Mouse (Mus musculus) liver, embryonic 14 days (tissue): ENCODE data around the gene Gm17660. TPM values are rescaled to one million over a fixed set of nuclear protein-coding genes. Genes with fewer than 3 reads are reported as not detected.

Experiments
- polyA plus RNA-seq: library from polyadenylated mRNA; depleted of rRNA; stranded (reverse); fragments of >200 nt; gene quantifications from 2 replicates; pipeline ENCODE4 v1.2.3, GENCODE M21; 2012; rRNA removed

The Gm17660 gene
- polyA plus RNA-seq: not detected in 2 replicates

DNA sequence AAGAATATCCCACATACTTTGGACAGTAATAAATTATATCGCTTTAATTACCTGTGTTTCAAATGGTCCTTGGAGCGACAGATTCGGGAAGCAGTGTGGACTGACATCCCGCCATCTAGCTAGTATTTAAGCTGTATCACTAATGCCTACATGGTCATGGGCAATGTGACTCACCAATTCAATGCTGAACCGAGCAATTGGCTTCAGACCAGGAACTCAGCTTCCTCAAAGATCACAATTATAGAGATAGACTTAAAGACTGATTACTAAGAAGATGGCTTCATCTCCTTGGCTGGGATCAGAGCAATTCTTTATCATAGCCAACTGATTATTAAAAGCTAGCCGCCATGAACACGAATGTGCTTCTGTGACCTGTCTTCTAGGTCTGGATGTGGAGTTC is at the start of gene Gm17660:
Gm17660 (minus strand) TSS at position 101 of the 400 bp plus-strand sequence.

DNA sequence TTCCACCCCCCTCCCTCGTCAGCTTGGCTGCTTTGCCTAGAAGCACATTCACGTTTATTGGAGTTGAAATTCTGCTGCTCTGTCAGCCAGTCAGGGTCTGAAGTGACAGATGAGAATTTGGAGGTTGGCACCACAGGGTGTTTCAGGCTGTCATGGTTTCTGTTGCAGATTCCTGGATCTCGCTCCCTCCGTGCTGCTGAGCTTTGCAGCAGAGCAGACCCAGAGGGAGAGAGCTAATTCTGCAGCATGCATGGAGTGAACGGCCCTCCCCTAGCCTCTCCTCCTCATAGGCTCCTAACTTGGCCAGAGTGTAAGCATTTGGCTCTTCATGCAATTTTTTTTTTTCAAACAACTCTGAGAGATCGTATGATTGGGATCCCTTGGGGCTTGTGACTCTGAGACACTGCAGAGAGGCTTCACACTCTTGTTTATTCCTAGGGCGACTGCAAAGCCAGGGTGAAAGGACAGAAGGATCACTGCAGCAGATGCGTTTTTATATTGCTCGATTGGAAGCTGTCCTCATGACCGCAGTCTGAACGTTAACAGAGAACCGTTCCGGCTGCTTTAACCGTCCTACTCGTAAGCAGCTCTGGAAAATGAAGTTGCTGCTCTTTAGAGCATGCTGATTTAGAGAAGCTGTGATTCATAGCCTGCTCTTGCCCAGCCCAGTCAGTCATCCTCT is 36.2 kb upstream of the Gm17660 start, which contains the start of gene Sparcl1:
Sparcl1 (minus strand) TSS at position 243 of the 682 bp plus-strand sequence.

GRCm38 (mm10) chr5:104046256-104047199 is 30.9 kb downstream of the Gm17660 start, which contains the start of gene Nudt9:
Nudt9 (plus strand) TSS chr5:104046306.

GRCm38 (mm10) chr5:104021597-104022378 is 55.6 kb downstream of the Gm17660 start, which contains the start of gene Hsd17b11:
Hsd17b11 (minus strand) TSS chr5:104021919.

Other genes starting within 250 kb of the Gm17660 start
- gene Klhl8, start 166.3 kb downstream of the Gm17660 start, polyA plus RNA-seq: 0.99 and 1.0 TPM in 2 replicates
- gene Hsd17b13, start 100.2 kb downstream of the Gm17660 start, polyA plus RNA-seq: 3.8 and 4.7 TPM in 2 replicates
- 7.1 and 9.5 TPM in 2 replicates for gene Hsd17b11, start 55.7 kb downstream of the Gm17660 start, polyA plus RNA-seq
- gene Nudt9, start 31.3 kb downstream of the Gm17660 start, polyA plus RNA-seq: 47.7 and 49.4 TPM in 2 replicates
- 1.3 and 2.6 TPM in 2 replicates for gene Sparcl1, start 36.1 kb upstream of the Gm17660 start, polyA plus RNA-seq
- not detected in 2 replicates for gene Dspp, start 93.1 kb upstream of the Gm17660 start, polyA plus RNA-seq
- not detected in 2 replicates for gene Dmp1, start 125.0 kb upstream of the Gm17660 start, polyA plus RNA-seq
- 0.02 TPM in 1 of 2 replicates, not detected in the other for gene Ibsp, start 221.6 kb upstream of the Gm17660 start, polyA plus RNA-seq
- gene Mepe, start 247.7 kb upstream of the Gm17660 start, polyA plus RNA-seq: not detected in 2 replicates